Mouse (Mus musculus) embryonic facial prominence, embryonic 10.5 days (tissue): ENCODE results near the gene Crybg2. TPM values are rescaled to one million over a fixed set of nuclear protein-coding genes. Genes with fewer than 3 reads are reported as not detected.

Source experiments
- DNase-seq: peaks from one replicate; pipeline ENCODE4 v3.0.0-alpha.2; 2017; ENCODE audit warnings: low spot score
- H3K27ac ChIP-seq: fragments of 300-500 bp; sonication (generic); replicated peaks from 2 replicates; pipeline ENCODE4 v1.5.1; 2016; ENCODE audit warnings: mild to moderate bottlenecking
- H3K27me3 ChIP-seq: fragments of 300-500 bp; sonication (generic); replicated peaks from 2 replicates; pipeline ENCODE4 v1.6.1; 2016; ENCODE audit warnings: low read depth, mild to moderate bottlenecking; ENCODE audit not compliant: poor library complexity, severe bottlenecking
- H3K36me3 ChIP-seq: fragments of 300-500 bp; sonication (generic); replicated peaks from 2 replicates; pipeline ENCODE4 v1.6.1; 2016; ENCODE audit warnings: mild to moderate bottlenecking, moderate library complexity
- H3K4me1 ChIP-seq: fragments of 300-500 bp; sonication (generic); 2 replicates; pipeline ENCODE4 v1.6.1; 2016
- H3K4me3 ChIP-seq: fragments of 300-500 bp; sonication (generic); 2 replicates; pipeline ENCODE4 v1.5.1; 2016; ENCODE audit warnings: mild to moderate bottlenecking, moderate library complexity
- H3K9me3 ChIP-seq: fragments of 300-500 bp; sonication (generic); 2 replicates; pipeline ENCODE4 v1.6.1; 2016; ENCODE audit warnings: mild to moderate bottlenecking
- WGBS: fragments of 180-500 bp; shearing (Covaris S2); methylation state at CpG from one replicate; pipeline ENCODE4 v1.1.7; 2016; 5-methylcytosine and 5-hydroxymethylcytosine counted together
- polyA plus RNA-seq: library from polyadenylated mRNA; unstranded; fragments of >200 nt; fragmentation: Nextera tagmentation; extraction: Ambion mirVana; gene quantifications from 2 replicates; pipeline ENCODE4 v1.2.1, GENCODE M21; 2016

Crybg2 gene
- polyA plus RNA-seq, 1 experiment from 2014 or later = 7.1 TPM

- 51% methylated on average over 8 of the region's 8 CpGs for WGBS
- Histone ChIP-seq H3K27ac (no peak overlapping the region), H3K4me1 (peaks cover 27% of the 10 kb centered on the region), H3K27me3 (peaks cover 73% of the 10 kb centered on the region), H3K36me3 (no peaks in the 10 kb centered on the region), H3K4me3 (no peak overlapping the region), H3K9me3 (no peaks in the 10 kb centered on the region)
- no peak for DNase-seq
Measured at GRCm38 (mm10) chr4:134061944-134062446, 1.4 kb downstream of the Crybg2 start.

DNA sequence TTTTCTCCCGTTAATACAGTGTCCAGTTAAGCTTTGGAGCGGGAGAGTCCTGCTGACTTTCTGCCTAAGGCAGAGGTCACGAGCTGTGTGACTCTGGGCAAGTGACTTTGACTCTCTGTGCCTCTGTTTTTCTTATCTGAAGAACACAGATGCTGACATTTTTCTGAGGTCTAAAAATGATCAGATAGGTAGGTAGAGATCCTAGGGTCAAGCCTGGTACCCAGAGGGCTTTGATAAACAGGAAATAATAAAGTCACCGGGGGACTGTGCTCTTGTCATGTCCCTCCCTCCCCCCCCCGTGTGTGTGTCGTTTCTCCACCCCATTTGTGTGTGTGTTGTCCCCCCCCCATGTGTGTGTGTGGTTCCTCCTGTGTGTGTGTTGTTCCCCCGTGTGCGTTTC, 1.9 kb downstream of the Crybg2 start:
- Histone ChIP-seq H3K36me3 (no peaks in the 10 kb centered on the region), H3K4me3 (no peak overlapping the region), H3K27ac (no peak overlapping the region), H3K4me1 (peaks cover 27% of the 10 kb centered on the region), H3K9me3 (no peaks in the 10 kb centered on the region), H3K27me3 (peaks cover 78% of the 10 kb centered on the region)
- DNase-seq = no peak
- WGBS = 62% methylated on average over 8 of the region's 8 CpGs

DNA sequence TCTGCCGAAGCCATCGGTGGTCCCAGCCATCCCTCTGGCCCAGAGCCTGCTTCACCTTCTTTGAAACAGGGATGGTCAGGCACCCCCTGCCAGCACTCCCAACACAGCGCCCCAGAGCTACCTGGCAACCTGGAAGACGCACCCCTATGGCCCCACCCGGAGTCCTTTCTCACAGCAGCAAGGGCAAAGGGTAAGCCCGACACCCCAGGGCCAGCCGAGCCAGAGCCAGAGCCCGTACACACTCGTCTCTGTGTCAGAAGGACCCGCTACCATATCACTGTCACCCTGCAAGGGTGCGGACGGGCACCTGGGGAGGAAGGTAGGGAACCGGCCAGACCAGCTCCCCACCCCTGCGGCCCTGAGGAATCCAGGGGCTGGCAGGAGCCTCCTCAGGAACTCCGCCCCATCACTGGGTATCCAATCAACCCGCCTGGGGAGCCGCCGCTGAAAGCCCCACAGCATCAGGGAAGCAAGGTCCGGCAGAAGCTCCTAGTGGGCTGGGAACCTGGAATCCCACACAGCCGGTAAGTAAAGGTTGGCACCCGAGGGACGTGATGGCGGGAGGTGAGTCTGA, 4.9 kb downstream of the Crybg2 start:
- H3K36me3 ChIP-seq = no peaks in the 10 kb centered on the region
- peaks cover 17% of the 10 kb centered on the region for H3K4me1 ChIP-seq
- no peaks in the 10 kb centered on the region for H3K9me3 ChIP-seq
- H3K27me3 ChIP-seq = peaks cover 62% of the 10 kb centered on the region
- no peak overlapping the region; the same call in 1 of the 2 replicates for H3K27ac ChIP-seq
- H3K4me3 ChIP-seq = peak overlapping the region; percentile 36
- DNase-seq = peak; percentile 46
- 20% methylated on average over 23 of the region's 23 CpGs for WGBS

DNA sequence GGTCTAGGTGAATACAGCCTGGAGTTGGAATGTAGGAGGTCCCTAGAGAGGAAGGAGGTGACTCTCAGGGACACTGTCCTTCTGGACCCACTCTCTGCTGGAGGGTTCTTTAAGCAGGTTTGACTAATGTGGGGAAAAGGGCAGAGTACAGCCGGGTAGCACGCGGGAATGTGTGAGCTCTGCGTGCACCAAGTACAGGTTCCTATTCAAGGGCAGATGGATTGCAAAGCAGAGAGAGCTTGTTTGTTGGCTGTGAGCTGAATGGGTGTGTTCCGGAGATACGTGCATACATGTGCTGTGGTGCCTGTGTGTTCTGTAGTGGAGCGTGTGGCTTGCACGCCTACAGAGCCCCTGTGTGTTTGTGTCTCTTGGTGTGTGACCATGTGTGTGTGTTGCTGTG, 6.8 kb downstream of the Crybg2 start:
- no peaks in the 10 kb centered on the region for H3K9me3 ChIP-seq
- H3K4me3 ChIP-seq = no peak overlapping the region
- no peak overlapping the region for H3K27ac ChIP-seq
- H3K27me3 ChIP-seq = peaks cover 43% of the 10 kb centered on the region
- no peaks in the 10 kb centered on the region for H3K36me3 ChIP-seq
- 93% methylated on average over 8 of the region's 8 CpGs for WGBS
- H3K4me1 ChIP-seq = peaks cover 10% of the 10 kb centered on the region
- no peak for DNase-seq

DNA sequence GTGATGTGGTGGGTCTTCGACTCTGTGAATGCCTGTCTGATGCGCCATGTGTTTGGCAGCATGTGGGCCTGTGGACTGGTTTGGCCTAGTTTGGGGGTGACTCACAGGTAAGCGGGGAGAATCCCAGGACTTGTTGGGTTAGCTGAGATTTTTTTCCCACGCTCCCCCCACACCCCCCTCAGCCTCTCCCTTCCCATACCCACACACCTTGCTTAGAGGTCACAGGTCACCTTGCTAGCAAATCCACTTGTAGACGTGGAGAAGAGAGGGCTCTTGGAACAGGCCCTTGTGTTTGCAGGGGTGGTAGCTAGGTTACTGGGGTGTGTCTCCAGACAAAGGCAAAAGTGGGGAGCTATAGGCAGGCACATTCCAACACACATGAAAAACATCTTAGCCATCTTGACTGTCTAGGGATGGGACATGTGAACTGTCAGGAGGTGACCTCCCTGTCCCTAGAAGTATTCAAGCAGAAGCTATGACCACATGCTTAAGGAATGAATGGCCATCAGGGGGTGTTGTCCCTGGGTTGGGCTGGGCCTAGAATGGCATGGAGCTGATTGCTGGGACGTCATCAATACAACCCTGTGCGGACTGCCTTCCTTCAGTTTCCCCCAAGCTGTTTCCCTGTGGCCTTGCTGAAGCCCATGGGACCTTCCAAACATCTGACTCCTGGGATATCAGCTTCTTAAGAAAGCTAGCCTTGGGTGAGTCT, 7.4 kb downstream of the Crybg2 start:
- no peak for DNase-seq
- Histone ChIP-seq H3K27ac (no peak overlapping the region), H3K4me3 (no peak overlapping the region), H3K27me3 (peaks cover 43% of the 10 kb centered on the region), H3K9me3 (no peaks in the 10 kb centered on the region), H3K4me1 (peaks cover 8% of the 10 kb centered on the region), H3K36me3 (no peaks in the 10 kb centered on the region)
- 80% methylated on average over 7 of the region's 7 CpGs for WGBS

- DNase-seq = no peak
- H3K4me1 ChIP-seq = peaks cover 8% of the 10 kb centered on the region
- WGBS = 87% methylated on average over 4 of the region's 4 CpGs
- no peak overlapping the region for H3K27ac ChIP-seq
- peaks cover 37% of the 10 kb centered on the region for H3K27me3 ChIP-seq
- H3K9me3 ChIP-seq = no peaks in the 10 kb centered on the region
- no peak overlapping the region for H3K4me3 ChIP-seq
- no peaks in the 10 kb centered on the region for H3K36me3 ChIP-seq
Measured at GRCm38 (mm10) chr4:134068793-134069580, 8.4 kb downstream of the Crybg2 start.

- Histone ChIP-seq H3K4me3 (no peak overlapping the region), H3K27me3 (peaks cover 29% of the 10 kb centered on the region), H3K4me1 (peaks cover 27% of the 10 kb centered on the region), H3K9me3 (no peaks in the 10 kb centered on the region), H3K27ac (no peak overlapping the region), H3K36me3 (no peaks in the 10 kb centered on the region)
- WGBS = 18% methylated on average over 3 of the region's 3 CpGs
- peak; percentile 77 for DNase-seq
Measured at GRCm38 (mm10) chr4:134078694-134079093, 18.1 kb downstream of the Crybg2 start.

DNA sequence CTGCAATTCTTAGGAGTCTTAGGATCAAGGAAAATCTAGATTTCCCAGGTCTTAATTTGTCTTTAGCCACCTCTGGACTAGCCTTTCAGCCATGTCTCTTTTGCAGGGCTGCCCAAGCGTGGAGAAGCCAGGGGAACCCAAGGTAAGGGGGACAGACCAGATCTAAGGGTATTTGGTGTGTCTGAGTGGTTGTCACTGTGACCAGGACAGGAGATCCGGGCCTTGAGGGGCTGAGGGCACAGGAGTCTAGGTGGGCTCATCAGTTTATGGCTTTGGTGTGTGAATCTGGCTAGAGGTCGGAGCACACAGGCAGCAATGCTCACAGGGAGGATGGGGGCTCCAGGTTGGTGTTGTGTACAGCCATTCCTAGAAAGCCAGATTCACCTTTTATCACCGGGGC, 20.1 kb downstream of the Crybg2 start:
- 84% methylated on average over 4 of the region's 4 CpGs for WGBS
- H3K27ac ChIP-seq = no peak overlapping the region
- peaks cover 29% of the 10 kb centered on the region for H3K27me3 ChIP-seq
- H3K36me3 ChIP-seq = no peaks in the 10 kb centered on the region
- DNase-seq = no peak
- H3K9me3 ChIP-seq = no peaks in the 10 kb centered on the region
- peaks cover 27% of the 10 kb centered on the region for H3K4me1 ChIP-seq
- no peak overlapping the region for H3K4me3 ChIP-seq

GRCm38 (mm10) chr4:134081730-134082386, 21.2 kb downstream of the Crybg2 start:
- no peaks in the 10 kb centered on the region for H3K36me3 ChIP-seq
- H3K27me3 ChIP-seq = peaks cover 29% of the 10 kb centered on the region
- H3K27ac ChIP-seq = peak overlapping the region; percentile 61
- peak overlapping the region; percentile 65 for H3K4me3 ChIP-seq
- under 1% methylated on average over 41 of the region's 41 CpGs for WGBS
- H3K9me3 ChIP-seq = no peaks in the 10 kb centered on the region
- DNase-seq = peak; percentile 87
- H3K4me1 ChIP-seq = peaks cover 27% of the 10 kb centered on the region

DNA sequence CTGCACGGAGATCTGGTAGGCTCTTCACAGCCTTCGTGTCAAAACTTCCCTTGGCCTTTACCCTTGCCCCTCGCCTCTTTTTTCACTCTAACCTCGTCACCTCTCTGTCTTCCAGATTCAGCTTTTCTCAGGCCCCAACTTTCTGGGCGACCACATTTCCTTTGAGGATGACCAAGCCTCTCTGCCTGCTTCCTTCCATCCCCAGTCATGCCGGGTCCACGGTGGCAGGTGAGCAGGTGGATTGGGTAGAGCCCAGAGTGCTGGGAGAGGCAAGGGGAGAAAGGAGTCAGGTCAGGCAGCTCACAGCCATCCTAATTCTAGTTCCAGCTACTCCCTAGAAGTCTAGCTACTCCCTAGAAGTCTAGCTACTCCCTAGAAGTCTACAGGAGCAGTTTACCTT, 21.8 kb downstream of the Crybg2 start:
- 13% methylated on average over 7 of the region's 7 CpGs for WGBS

GRCm38 (mm10) chr4:134084999-134085398, 24.4 kb downstream of the Crybg2 start:
- 87% methylated on average over 4 of the region's 4 CpGs for WGBS
- no peak for DNase-seq

More for the DNA sequence above, 21.8 kb downstream of the Crybg2 start:
- Histone ChIP-seq H3K4me1 (peaks cover 27% of the 10 kb centered on the region), H3K36me3 (no peaks in the 10 kb centered on the region), H3K4me3 (peak overlapping the region; percentile 65), H3K27me3 (peaks cover 29% of the 10 kb centered on the region), H3K27ac (no peak overlapping the region; the same call in 1 of the 2 replicates), H3K9me3 (no peaks in the 10 kb centered on the region)
- DNase-seq = no peak

GRCm38 (mm10) chr4:134087412-134087811, 26.8 kb downstream of the Crybg2 start:
- no peaks in the 10 kb centered on the region for H3K36me3 ChIP-seq
- no peak overlapping the region for H3K4me3 ChIP-seq
- H3K27me3 ChIP-seq = 0 out of 2 replicates have a peak, but pooled peaks cover 6% of the 10 kb centered on the region
- DNase-seq = peak; percentile 58
- no peaks in the 10 kb centered on the region for H3K9me3 ChIP-seq
- H3K4me1 ChIP-seq = peaks cover 3% of the 10 kb centered on the region
- 0 out of 2 replicates have a peak overlapping the region, but pooled peaks have one; percentile 10 for H3K27ac ChIP-seq
- 48% methylated on average over 7 of the region's 7 CpGs for WGBS

More at GRCm38 (mm10) chr4:134084999-134085398, 24.4 kb downstream of the Crybg2 start:
- Histone ChIP-seq H3K36me3 (no peaks in the 10 kb centered on the region), H3K27ac (no peak overlapping the region), H3K27me3 (peaks cover 27% of the 10 kb centered on the region), H3K4me3 (no peak overlapping the region), H3K4me1 (peaks cover 20% of the 10 kb centered on the region), H3K9me3 (no peaks in the 10 kb centered on the region)
